Mouse (Mus musculus): ENCODE data around the gene Corin.

DNA sequence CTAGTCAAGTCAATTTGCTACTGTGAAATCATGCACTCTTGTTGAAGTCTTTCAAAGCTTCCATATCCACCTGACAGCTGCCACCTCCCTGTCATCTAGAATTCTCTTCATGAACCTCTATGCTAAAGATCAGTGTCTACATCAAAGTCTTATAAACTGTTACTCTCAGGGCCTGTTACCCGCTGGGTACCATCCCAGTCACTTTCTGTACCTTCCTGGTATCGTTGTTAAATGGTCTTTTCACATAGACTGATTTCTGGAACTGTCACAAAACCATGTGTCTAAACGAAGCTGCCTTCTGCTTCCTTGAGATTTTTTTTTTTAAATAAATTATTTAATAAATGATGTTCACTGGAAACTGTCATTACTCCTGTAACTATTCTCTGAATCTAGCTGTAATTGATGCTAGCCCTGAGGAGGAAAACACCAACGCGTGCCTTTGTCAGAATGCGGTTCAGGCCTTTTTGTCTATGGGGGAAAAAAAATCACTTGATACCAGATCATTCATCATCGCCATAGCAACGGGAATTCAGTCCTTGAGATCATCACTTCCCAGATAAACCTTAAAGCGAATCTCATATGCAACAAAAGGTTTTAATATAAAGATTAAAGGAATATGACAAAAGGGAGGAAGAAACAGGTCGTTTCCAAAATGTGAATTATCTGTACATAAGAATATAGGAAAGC lies 205.7 kb downstream of the Corin start:
- TF ChIP-seq ZNF384 (IDR thresholded peaks at IDR 0.05; ENCODE audit: low read depth, low read length) = no peak
- no peak for TF ChIP-seq ZC3H11A (IDR thresholded peaks at IDR 0.05; ENCODE audit: borderline replicate concordance, low read depth, low read length)
- no peak for TF ChIP-seq MAFK (IDR thresholded peaks at IDR 0.05; ENCODE audit: insufficient read depth, low read depth, low read length)
